14 mouse cellular contexts compared by ENCODE assay signal in genomic region chr11:4250290-4250689, GRCm38 (mm10). TPM values are rescaled to one million over a fixed set of nuclear protein-coding genes. Genes with fewer than 3 reads are reported as not detected.
"Had no signal": no experiment of that assay in that cellular context is flagged by ENCODE, and none has a peak within 500 bp of the region (broad histone marks: within the 10 kb centered on the region; RNA-seq: fewer than 3 reads in every experiment).

No protein-coding gene starts in this region.

- H3K4me2 ChIP-seq: limb, embryonic 15.5 days; midbrain, embryonic 15.5 days; neural tube, embryonic 12.5 days had no signal

- DNase-seq: kidney, adult 8-10 months; kidney, postnatal 25 days; retina, postnatal 1 day; right cerebral cortex, postnatal 4 days had no signal

- H3K4me1 ChIP-seq: limb, embryonic 15.5 days; midbrain, embryonic 15.5 days; neural tube, embryonic 12.5 days had no signal

- H3K4me3 ChIP-seq: left cerebral cortex, adult 2 months; limb, embryonic 15.5 days; midbrain, embryonic 15.5 days; neural tube, embryonic 12.5 days had no signal

- H3K36me3 ChIP-seq: limb, embryonic 15.5 days; midbrain, embryonic 15.5 days; neural tube, embryonic 12.5 days had no signal

- H3K27me3 ChIP-seq: limb, embryonic 15.5 days; midbrain, embryonic 15.5 days; neural tube, embryonic 12.5 days had no signal

- H3K9me3 ChIP-seq: limb, embryonic 15.5 days; midbrain, embryonic 15.5 days; neural tube, embryonic 12.5 days had no signal

- H3K9ac ChIP-seq: limb, embryonic 15.5 days; midbrain, embryonic 15.5 days; neural tube, embryonic 12.5 days had no signal

- H3K27ac ChIP-seq: hindbrain, postnatal 0 days; left cerebral cortex, adult 2 months; limb, embryonic 15.5 days; midbrain, embryonic 15.5 days; neural tube, embryonic 12.5 days had no signal

- ATAC-seq: hindbrain, postnatal 0 days; midbrain, embryonic 15.5 days had no signal

RNA-seq across cellular contexts. Expression of gene Lif, which starts 7.1 kb away (rescaled TPM):
- polyA plus RNA-seq: midbrain, embryonic 15.5 days; neural tube, embryonic 12.5 days had no signal

RNA-seq across cellular contexts. Expression of gene Osm, which starts 14.1 kb away (rescaled TPM):
- total RNA-seq: hindbrain, postnatal 0 days; left cerebral cortex, adult 2 months; left cerebral cortex, postnatal 14 days had no signal
- polyA plus RNA-seq: intestine, embryonic 14.5 days; kidney, embryonic 16.5 days; limb, embryonic 11.5 days; neural tube, embryonic 12.5 days; stomach, embryonic 14.5 days had no signal
